Mouse (Mus musculus) cerebellum, postnatal 14 days (tissue): ENCODE results near the gene Fbxw5.

ENCODE experiments used
- DNase-seq, 2 experiments: peaks; one replicate each; pipeline ENCODE4 v3.0.0; 2021; ENCODE audit warnings: mixed read lengths in 2 of 2

Gene Fbxw5

GRCm38 (mm10) chr2:25477967-25478675 is 22.4 kb upstream of the Fbxw5 start:
- DNase-seq: peak; percentile 96 to 97

DNA sequence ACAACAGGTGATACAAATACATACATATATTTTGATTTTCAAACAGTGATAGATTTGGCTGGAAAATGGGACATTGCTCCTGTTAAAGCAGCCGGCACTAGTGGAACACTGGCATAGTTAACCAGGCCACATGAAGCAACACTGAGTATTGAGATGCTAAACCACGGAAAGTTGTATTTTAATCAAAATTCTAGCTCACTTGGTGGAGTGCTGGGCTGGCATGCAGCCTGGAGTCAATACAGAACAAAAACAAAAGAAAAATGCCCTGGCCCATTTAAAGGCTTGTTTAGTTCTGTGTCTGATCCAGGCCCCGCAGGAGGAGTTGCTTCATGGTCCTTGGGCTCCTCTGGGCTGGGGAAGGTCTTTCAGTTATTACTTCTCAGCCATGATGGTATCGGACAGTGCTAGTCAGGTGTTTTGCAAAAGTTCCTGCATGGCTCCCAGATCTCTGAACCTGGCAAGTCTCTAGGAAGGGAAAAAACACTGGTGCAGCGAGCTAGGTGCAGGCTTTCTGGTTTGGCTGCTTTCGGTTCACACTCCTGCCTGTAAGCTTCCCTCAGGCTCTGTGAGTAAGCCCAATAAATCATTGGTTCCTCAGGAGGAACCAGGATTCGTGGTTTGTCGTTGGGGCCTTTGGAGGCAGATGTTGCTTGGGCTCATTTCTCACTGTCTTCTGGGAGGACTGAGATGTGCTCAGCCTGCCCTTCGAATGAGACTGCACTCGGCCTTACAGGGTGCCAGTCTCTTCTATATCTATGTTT is 20.8 kb upstream of the Fbxw5 start:
- no peak for DNase-seq

- no peak for DNase-seq
Observed at GRCm38 (mm10) chr2:25480541-25480940, 20.0 kb upstream of the Fbxw5 start.

DNA sequence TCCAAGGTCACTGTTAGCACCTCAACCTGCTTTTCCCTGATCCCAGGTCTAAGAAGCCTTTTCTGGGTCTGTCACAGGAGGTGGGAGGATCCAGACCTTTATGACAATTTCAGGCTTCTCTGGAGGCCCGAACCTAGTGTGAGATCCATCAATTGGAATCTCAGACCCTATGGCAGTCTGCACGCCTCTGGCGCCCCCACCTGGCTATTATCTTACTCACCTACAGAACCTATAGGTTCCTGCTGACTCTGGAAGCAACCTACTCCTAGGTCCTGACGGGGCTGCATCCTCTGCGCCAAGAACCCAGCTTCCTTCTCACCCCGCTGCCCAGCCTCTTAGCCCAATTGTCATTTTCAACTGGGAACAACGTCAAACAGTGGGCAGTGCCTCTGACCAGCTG is 17.6 kb upstream of the Fbxw5 start:
- peak; percentile 71 for DNase-seq

DNA sequence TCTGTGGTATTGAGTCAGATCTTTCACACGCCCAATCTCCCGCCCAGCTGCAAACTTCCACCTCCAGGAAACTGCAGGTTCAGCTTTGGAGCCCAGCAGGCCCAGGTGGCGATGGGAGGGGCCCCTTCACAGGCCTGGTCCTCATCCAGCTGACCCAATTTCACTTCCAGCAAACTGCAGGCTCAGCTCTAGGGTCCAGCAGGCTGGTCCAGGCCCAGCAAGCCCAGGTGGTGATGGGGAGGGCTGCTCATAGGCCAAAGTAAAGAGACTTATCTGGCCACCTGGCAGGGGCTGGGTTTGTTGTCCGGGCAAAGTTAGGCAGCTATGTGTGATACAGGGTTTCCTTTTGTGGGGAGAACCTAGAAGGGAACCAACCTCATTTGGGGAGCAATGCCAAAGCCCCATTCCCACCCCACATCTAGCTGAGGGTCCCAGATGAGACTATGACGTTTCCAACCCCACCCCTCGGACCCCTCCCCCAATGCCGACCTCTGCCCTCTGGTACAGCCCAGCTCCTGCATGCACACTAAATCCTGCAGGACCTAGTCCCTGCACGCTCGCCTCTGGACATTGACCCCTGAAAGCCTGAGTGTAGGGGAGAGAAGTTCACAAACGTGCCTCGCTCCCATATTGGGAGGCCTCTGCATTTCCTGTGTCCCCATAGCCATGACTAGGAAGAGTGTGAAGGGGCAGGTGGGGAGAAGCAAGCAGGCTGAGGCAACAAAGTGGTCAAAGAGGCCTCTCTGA is 15.5 kb upstream of the Fbxw5 start:
- DNase-seq: peak; percentile 95 to 97

DNA sequence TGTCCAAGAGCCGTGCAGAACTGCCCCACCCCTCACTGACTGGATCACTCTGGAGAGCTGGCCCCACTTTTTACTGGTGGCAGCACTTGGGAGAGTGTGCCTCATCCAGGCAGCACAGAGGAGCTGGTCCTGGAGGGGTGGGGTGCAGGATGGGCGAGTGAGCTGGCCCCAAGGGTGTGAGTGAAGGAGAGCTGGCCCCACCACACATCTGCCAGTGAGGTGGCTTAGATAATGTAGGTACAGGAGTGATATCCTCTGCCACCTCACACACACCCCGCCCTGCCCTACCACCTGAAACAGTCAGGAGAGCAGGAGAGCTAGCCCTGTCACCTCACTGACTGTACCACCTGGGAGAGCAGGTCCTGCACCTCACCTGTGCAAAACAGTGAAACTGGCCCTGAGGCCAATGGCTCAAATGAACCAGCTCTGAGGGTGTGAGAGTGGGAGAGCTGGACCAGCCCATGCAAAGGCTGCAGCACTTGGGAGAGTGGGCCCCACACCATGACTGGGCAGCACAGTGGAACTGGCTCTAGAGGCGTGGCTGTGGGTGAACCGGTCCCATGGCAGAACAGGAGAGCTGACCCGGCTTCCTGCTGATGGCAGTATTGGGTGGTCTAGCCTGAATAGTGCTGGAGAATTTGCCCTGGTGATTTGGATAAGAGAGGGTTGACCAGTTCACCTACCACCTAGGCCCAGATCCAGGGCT is 12.4 kb upstream of the Fbxw5 start:
- no peak for DNase-seq

- DNase-seq: no peak
Observed at GRCm38 (mm10) chr2:25488671-25489068, 11.9 kb upstream of the Fbxw5 start.

GRCm38 (mm10) chr2:25492988-25493387 is 7.6 kb upstream of the Fbxw5 start:
- no peak for DNase-seq

DNA sequence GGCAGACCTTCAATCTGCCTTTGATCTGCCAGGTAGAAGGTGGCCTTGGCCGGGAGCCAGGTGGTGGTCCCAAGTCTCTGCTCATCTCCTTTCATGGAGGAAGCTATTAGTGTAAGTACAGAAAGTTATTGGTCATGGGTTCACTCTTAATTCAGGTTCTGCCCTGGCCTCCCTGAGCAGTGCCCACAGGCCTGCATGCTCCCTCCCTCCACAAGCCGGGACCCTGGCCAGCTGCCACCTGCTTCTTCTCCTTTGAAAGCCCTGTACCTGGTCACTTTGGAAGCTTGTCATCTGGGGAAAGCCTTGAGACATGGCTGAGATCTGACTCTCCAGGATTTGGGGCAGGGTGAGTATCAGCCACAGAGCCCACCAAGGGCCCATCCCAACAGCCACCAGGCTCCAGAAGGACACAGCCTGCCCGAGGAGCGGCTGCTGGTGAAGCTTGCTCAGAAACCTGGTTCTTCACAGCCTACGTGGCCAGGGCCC is 7.0 kb upstream of the Fbxw5 start, which contains the start of gene Lcn12:
TSS of gene Lcn12 (minus strand) at position 436 of the 486 bp plus-strand sequence.
- peak; percentile 75 to 81 for DNase-seq

- DNase-seq: peak in 1 of 2 experiments; percentile 55
Observed at GRCm38 (mm10) chr2:25496462-25496861, 4.1 kb upstream of the Fbxw5 start.

DNA sequence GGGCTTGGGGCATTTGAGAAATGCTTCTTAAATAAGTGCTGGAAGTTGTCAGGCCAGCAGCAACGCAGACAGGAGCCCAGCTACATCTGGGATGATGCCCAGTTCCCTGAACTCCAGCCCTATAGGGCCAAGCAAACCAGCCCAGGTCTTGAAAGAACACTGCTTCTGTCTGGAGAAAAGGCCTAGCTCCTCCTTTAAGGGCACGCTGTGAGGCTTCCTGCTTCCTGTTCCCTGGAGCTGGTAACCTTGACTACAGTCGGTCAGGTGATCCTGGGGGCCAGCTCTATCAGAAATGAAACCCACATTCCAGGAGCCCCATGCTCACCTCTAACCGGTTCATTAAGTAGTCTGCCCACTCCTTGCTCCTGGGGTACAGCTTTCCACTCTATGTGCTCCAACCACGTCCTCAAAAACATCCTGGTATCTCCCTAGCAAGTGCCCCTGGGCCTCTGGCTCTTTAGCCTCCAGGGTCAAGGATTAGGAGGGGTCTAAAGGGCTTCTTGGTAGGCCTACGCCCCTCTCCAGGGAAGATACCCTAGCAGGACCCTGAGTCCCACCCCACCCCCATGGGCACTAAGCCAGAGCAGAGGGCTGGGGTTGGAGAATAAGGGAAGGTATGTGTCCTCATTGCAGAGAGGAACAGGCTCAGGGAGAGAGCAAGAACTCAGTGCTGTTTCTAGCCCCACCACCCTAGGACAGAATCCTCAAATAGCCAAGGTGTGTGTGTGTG is 2.5 kb upstream of the Fbxw5 start:
- no peak for DNase-seq

DNA sequence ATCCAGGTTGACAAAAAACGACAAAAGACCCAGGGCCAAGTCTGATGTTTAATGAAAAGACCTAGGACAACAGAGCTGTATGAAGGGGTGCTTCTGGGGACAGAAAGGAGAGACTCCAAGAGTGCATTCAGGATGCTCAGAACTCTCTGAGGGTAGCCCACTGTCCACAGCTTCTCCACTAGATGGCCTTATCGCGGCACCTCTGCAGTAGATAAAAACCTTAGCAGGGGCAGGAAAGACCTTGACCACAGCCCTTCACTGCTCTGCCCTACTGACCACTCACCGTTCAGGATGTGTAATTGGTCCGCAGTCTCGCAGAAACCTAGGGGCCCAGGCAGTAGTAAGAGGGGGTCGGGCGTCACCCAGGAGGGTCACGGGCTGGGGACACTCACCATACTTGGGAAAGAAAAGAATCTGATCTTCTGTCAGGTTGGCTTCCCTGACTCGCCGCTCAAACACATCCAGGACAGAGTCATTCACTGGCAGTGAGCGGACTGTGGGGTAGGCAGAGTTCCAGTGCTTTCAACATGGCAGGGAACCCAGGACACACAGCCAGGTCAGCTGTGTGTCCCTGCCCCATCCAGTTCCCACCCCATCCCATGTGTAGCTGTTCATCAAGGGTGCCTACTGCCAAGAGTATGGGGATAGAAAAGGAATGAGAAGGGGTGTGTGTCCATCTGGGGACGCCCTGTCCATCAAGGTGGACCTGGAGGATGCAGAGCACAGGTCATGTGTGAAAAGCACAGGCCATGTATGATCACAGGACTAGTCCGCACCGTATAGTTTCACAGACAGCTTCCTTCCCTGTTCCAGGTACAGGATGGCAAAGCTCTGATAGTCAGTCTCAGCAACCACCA is 1.7 kb upstream of the Fbxw5 start:
- no peak for DNase-seq

DNA sequence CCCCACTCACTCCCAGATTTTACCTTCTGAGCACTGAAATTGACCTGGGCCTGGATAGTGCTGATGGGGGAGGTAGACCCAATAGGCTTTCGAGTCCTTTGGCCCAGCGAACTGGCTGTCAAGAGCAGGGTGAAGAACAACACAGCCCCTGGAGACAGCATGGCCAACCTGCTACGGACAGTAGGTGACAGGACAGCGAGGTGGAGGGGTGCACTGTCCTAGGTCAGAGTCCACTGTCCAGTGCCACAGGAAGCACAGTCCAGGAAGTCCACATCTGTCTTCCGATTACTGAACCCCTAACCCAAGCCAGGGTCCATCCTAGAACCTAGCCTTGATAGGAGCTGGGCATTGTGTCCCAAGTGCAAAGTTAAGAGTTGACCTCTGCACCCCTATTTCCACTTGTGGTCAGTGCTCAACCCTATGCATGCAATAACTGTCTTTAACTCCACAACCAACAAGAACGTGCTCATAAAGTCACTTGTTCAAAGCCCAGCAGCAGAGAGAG is 427 bp upstream of the Fbxw5 start:
- no peak for DNase-seq

- DNase-seq: no peak
Observed at GRCm38 (mm10) chr2:25501593-25502486, 1.3 kb downstream of the Fbxw5 start, which contains the start of gene C8g. C8g (minus strand) TSS chr2:25501719.

GRCm38 (mm10) chr2:25502726-25503125 is 2.2 kb downstream of the Fbxw5 start:
- no peak for DNase-seq

GRCm38 (mm10) chr2:25504538-25504937 is 4.0 kb downstream of the Fbxw5 start:
- no peak for DNase-seq

- peak; percentile 51 to 56 for DNase-seq
Observed at GRCm38 (mm10) chr2:25505000-25505399, 4.5 kb downstream of the Fbxw5 start.

DNA sequence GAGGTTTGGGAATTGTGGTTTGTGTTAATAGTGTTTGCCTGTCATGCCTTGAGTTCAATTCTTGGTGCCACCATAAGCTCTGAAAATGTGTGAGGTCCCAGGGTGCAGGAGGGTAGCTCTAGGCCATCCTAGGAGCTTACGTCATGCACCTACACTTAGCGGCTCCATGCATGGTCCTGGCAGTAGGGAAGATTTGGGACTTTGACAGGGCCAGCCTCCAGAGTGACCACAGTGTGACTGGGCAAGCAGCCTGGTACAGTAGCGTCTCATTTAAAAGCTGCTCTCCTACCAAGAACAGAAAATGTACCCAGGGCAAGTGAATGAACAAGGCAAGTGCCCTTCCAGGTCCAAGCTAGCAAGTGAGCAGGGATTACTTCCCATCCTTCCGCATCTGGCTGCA is 5.3 kb downstream of the Fbxw5 start:
- peak in 1 of 2 experiments; percentile 56 for DNase-seq

DNA sequence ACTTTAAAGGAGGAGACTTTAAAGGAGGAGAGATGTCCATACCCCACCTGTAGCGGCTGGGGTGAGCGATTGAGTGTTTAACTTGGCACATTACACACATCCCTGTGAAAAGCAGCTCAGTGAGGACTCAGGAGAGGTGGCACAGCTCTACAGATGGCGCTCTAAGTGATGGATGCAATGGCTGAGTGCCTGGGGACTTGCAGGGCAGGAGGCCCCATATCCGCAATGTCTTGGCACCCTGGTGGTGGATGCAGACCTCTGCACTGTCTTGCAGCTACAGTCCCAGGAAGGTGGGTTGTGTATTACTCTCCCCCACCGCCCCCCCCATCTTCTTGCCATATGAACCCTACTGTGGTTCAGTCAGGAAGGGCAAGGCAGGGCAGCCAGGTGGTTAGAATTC is 6.4 kb downstream of the Fbxw5 start:
- DNase-seq: no peak

- no peak for DNase-seq
Observed at GRCm38 (mm10) chr2:25509912-25510311, 9.4 kb downstream of the Fbxw5 start.
